Mouse (Mus musculus) subcutaneous adipose tissue, adult 2 months (tissue): Measurements from ENCODE around the gene Plscr2. TPM values are rescaled to one million over a fixed set of nuclear protein-coding genes. Genes with fewer than 3 reads are reported as not detected.

Experiments used
- polyA plus RNA-seq: library from polyadenylated mRNA; depleted of rRNA; stranded (reverse); fragments of >200 nt; gene quantifications from 2 replicates; pipeline ENCODE4 v1.2.3, GENCODE M21; 2012; ENCODE audit warnings: low replicate concordance; rRNA removed

Plscr2 gene
- 5.1 and 5.8 TPM in 2 replicates for polyA plus RNA-seq

DNA sequence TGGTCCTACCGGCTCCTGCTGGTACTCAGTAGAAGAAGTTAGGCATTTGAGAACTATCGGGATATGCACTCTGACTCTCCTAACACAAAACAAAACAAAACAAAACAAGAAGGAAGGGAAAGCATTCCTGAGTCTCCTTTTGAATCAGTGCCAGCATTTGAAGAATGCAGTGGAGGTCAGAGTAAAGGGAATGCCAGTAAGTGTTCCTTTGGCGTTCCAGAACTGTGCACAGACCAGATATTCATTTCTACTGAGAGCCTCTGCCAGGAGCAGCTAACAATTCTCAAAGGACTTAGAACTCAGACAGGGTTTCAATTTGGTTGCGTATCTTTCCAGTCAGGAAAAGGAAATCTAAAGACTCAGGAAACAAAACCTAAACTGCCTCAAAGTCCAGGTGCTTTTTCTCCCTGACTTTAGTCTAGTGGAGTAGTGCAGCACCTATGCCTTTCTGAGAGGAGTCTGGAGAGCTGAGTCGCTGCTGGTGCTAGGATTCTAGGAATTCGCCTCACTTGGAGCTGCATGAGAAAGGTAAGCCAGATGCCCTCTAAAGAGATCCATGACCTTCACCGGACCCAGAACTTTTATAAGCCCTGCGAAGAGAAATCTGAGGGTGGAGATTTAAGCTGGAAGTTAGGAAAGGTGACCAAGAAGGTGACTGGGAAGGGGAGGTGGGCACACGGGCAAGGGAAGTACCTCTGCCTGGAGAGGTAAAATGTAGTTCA lies at the start of gene Plscr2:
Gene Plscr2, plus strand, starts transcription at position 117 of the 722 bp plus-strand sequence.

DNA sequence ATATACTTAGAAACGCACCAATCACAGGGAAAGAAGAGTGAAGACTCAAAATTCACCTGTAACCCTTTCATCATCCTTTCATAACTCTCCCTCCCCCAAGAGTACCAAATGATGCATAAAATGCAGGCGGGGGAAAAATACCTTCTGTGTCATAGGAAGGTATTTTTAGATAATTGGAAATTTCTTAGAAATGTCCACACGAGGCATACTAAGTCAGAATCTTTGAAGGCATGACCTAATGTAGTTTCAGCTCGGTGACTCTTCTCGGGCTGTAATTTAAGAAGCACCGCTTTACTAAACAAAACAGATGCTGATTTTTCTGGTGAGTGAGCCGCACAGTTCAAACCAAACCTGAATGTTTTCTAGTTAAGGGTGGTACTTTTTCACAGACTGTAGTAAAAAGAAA lies 26.0 kb upstream of the Plscr2 start, which contains the start of gene Plscr1:
Gene Plscr1, plus strand, starts transcription at position 304 of the 406 bp plus-strand sequence.

DNA sequence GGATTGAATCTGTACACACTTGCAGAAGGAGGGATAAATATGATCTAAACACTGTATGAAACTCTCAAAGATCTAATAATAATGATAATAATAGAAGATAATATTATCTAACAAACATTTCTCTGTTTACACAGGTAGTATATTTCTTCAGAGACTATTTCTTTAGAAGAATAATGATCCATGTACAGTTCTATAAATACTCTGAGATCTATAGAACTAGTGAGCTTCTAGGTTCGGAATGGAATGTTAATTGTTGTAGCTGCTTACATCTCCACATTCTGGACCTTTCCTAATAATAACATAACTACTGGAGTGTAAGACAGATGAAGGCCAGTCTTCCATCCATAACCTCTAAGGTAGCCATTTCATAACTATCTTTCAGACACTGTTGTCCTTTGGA lies 33.7 kb downstream of the Plscr2 start, which contains the start of gene 1700057G04Rik:
Gene 1700057G04Rik, plus strand, starts transcription at position 301 of the 400 bp plus-strand sequence.

Other genes with a start within 250 kb of the Plscr2 start
- gene Plscr5, start 82.7 kb upstream of the Plscr2 start, polyA plus RNA-seq: not detected in 2 replicates
- 2.8 and 14.5 TPM in 2 replicates for gene Plscr1, start 25.9 kb upstream of the Plscr2 start, polyA plus RNA-seq
- not detected in 2 replicates for gene 1700057G04Rik, start 33.8 kb downstream of the Plscr2 start, polyA plus RNA-seq
- gene Plscr4, start 181.8 kb downstream of the Plscr2 start, polyA plus RNA-seq: 17.2 and 23.4 TPM in 2 replicates